Mouse (Mus musculus): ENCODE measurements at regions not wholly inside any gene's neighbourhood (a gene's known extent, or its start where the extent isn't known, plus 50 kb on each side); places are given as distances from the start of the nearest gene placed in this dataset.

DNA sequence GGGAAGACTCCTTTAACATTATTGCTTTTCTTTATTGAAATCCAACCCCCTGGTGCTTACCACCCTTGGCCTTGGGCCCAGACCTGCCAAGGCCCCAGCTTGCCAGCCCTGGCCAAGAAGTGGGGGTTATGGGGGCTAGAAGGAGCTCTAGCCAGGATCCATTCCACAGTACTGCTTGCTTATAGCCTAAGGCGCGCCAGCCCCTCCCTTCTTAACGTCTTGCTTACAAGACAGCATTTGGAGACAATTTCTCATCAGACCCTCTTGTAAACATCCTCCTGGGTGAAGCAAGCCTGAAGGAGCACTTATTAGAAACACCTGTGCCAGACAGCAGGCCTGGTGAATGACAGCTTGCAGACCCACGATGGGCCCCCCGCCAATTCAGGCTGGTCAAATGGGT lies 179.3 kb downstream of the Cyp26b1 start:
- TF ChIP-seq GATA1 (IDR thresholded peaks at IDR 0.05; ENCODE audit: low read length), result no peak
- no peak for TF ChIP-seq TAL1 (IDR thresholded peaks at IDR 0.05; ENCODE audit: low read length)

All from erythroblast, embryonic 14.5 days (primary cell).